Mouse (Mus musculus): ENCODE data around the gene Dab1.

- TF ChIP-seq CTCF (IDR thresholded peaks at IDR 0.05) (no peak), EP300 (IDR thresholded peaks at IDR 0.05) (no peak)
Measured at GRCm38 (mm10) chr4:104326221-104326620, 707.1 kb downstream of the Dab1 start.
